Mouse (Mus musculus) kidney, adult 2 months (tissue): ENCODE results near the gene Actr3. TPM values are rescaled to one million over a fixed set of nuclear protein-coding genes. Genes with fewer than 3 reads are reported as not detected.
A peak's percentile ranks its signal among the peaks of the same experiment; 100 is the strongest.

Experiments used
- DNase-seq: peaks from one replicate; pipeline ENCODE4 v3.0.0; 2021
- H3K27ac ChIP-seq: fragments of 200-500 bp; 2 replicates; pipeline ENCODE4 v1.5.1; 2012; ENCODE audit warnings: low read depth, low read length, control low read depth, inconsistent platforms; ENCODE audit not compliant: insufficient read depth
- H3K27me3 ChIP-seq: fragments of 200-500 bp; replicated peaks from 2 replicates; pipeline ENCODE4 v1.6.1; 2012; ENCODE audit warnings: mild to moderate bottlenecking, moderate library complexity, low read length, inconsistent platforms; ENCODE audit not compliant: control insufficient read depth, insufficient read depth
- H3K36me3 ChIP-seq: fragments of 200-500 bp; 2 replicates; pipeline ENCODE4 v1.6.1; 2012; ENCODE audit warnings: mild to moderate bottlenecking, moderate library complexity, low read length, inconsistent platforms; ENCODE audit not compliant: control insufficient read depth, insufficient read depth
- H3K4me1 ChIP-seq: fragments of 200-500 bp; 2 replicates; pipeline ENCODE4 v1.6.1; 2011; ENCODE audit warnings: low read length; ENCODE audit not compliant: control insufficient read depth, insufficient read depth
- H3K4me3 ChIP-seq: fragments of 200-500 bp; 2 replicates; pipeline ENCODE4 v1.5.1; 2011; ENCODE audit warnings: mild to moderate bottlenecking, low read depth, low read length, control low read depth; ENCODE audit not compliant: insufficient read depth
- CTCF ChIP-seq: fragments of 200-500 bp; conservative IDR thresholded peaks from 2 replicates; pipeline ENCODE4 v1.5.1; 2011; ENCODE audit warnings: low read depth, mild to moderate bottlenecking, control low read depth, low read length, moderate library complexity, mixed read lengths; ENCODE audit not compliant: insufficient read depth, insufficient read length
- POLR2A ChIP-seq: fragments of 200-500 bp; IDR thresholded peaks from one replicate; pipeline ENCODE4 v1.6.1; 2011; ENCODE audit warnings: low read depth, low read length, control low read depth
- WGBS: fragments of 180-500 bp; shearing (Covaris S2); methylation state at CpG from one replicate; pipeline ENCODE4 v1.1.7; 2018; 5-methylcytosine and 5-hydroxymethylcytosine counted together
- polyA plus RNA-seq: library from polyadenylated mRNA; depleted of rRNA; stranded (reverse); fragments of >200 nt; gene quantifications from 2 replicates; pipeline ENCODE4 v1.2.3, GENCODE M21; 2012; rRNA removed

The Actr3 gene
- 38.6 and 55.6 TPM in 2 replicates for polyA plus RNA-seq

- under 1% methylated on average over 51 of the region's 59 CpGs for WGBS
- peak; percentile 100 for DNase-seq
- Histone ChIP-seq H3K36me3 (no peaks in the 10 kb centered on the region), H3K27me3 (no peaks in the 10 kb centered on the region), H3K4me3 (peak within 1 kb of the TSS; percentile 96), H3K27ac (peak within 1 kb of the TSS; percentile 98), H3K4me1 (peaks cover 9% of the 10 kb centered on the region)
- TF ChIP-seq POLR2A (peak; percentile 92), CTCF (no peak)
These were observed at the start of gene Actr3 for GRCm38 (mm10) chr1:125435369-125436135. Gene Actr3, minus strand, starts transcription at chr1:125435727.

GRCm38 (mm10) chr1:125482459-125483287 lies 47.1 kb upstream of the Actr3 start:
- H3K27ac ChIP-seq, result peak overlapping the region; percentile 76; the same call in 1 of the 2 replicates
- no peaks in the 10 kb centered on the region for H3K36me3 ChIP-seq
- WGBS, result 45% methylated on average over 10 of the region's 10 CpGs
- H3K27me3 ChIP-seq, result no peaks in the 10 kb centered on the region
- no peak overlapping the region for H3K4me3 ChIP-seq
- no peak for TF ChIP-seq POLR2A
- no peak for TF ChIP-seq CTCF
- H3K4me1 ChIP-seq, result no peaks in the 10 kb centered on the region
- DNase-seq, result peak; percentile 31

DNA sequence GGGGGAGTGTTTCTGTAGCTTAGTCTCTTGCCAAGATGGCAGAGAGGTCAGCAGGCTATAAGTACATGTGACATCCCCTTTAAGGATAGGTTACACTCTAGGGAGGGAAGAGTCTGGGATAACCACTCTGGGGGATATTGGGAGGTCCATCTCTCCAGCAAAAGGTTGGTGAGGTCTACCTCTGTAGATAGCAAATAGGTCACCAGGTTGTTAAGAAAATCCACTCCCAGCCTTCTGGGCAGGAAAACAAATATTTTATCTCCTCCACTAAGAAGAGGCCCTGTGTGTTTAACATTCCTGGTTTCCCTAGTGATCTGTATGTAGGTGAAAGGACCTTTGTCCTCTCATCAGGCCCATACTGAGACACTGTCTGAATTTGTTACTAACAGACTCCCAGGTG lies 46.3 kb upstream of the Actr3 start:
- no peak for TF ChIP-seq CTCF
- no peak for TF ChIP-seq POLR2A
- H3K36me3 ChIP-seq, result no peaks in the 10 kb centered on the region
- no peaks in the 10 kb centered on the region; the same call in 1 of the 2 replicates for H3K4me1 ChIP-seq
- no peaks in the 10 kb centered on the region for H3K27me3 ChIP-seq
- H3K27ac ChIP-seq, result no peak overlapping the region
- no peak for DNase-seq
- no peak overlapping the region for H3K4me3 ChIP-seq

DNA sequence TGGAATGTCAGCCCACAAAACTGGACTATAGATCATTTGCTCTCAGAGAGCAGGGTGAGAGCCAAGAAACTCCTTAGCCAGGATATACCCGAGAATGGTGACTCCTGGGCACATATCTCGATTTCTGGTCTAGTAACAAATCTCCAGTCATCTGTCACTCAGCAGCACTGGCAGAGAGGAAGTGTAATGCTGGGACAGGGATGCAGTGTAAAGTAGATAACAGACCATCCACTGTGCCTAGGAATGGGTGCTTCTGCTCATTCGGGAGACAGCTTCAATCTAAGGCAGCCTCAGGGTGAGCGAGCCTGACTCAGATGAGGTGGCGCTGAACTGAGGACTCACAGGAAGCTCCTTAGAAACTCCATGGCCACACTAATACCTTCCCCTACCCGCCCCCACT lies 43.1 kb upstream of the Actr3 start:
- no peak for DNase-seq
- no peak overlapping the region for H3K4me3 ChIP-seq
- H3K36me3 ChIP-seq, result no peaks in the 10 kb centered on the region
- H3K27ac ChIP-seq, result no peak overlapping the region
- TF ChIP-seq POLR2A (no peak), CTCF (no peak)
- no peaks in the 10 kb centered on the region; the same call in 1 of the 2 replicates for H3K4me1 ChIP-seq
- H3K27me3 ChIP-seq, result no peaks in the 10 kb centered on the region
- WGBS, result 83% methylated on average over 6 of the region's 6 CpGs

GRCm38 (mm10) chr1:125475961-125476682 lies 40.6 kb upstream of the Actr3 start:
- TF ChIP-seq POLR2A (no peak), CTCF (no peak)
- Histone ChIP-seq H3K27me3 (no peaks in the 10 kb centered on the region), H3K27ac (no peak overlapping the region), H3K4me1 (no peaks in the 10 kb centered on the region; the same call in 1 of the 2 replicates), H3K4me3 (no peak overlapping the region), H3K36me3 (no peaks in the 10 kb centered on the region)
- WGBS, result 48% methylated on average over 6 of the region's 6 CpGs
- DNase-seq, result no peak

DNA sequence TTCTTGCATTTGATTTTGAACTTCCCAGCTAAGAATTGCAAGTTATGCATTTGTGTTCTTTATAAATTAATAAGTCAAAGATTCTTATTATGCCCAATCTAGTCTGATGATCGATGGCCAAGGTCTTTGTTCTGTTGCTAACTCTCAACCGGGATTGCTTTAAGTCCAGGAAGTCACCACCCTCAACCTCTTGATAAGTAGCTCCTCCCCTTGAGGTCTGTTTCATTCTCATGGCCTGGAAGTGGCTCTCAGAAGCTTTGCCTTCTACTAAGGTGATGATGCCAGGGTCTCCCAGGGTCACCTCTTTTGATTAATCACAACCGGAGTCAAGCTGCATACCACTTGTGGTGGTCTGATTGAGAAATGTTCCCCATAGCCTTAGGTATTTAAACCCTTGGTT lies 38.3 kb upstream of the Actr3 start:
- no peak for DNase-seq
- H3K4me3 ChIP-seq, result no peak overlapping the region
- no peak overlapping the region for H3K27ac ChIP-seq
- H3K4me1 ChIP-seq, result no peaks in the 10 kb centered on the region; the same call in 1 of the 2 replicates
- no peaks in the 10 kb centered on the region for H3K36me3 ChIP-seq
- WGBS, result 87% methylated on average over 3 of the region's 3 CpGs
- no peak for TF ChIP-seq POLR2A
- TF ChIP-seq CTCF, result no peak
- no peaks in the 10 kb centered on the region for H3K27me3 ChIP-seq
